Mouse (Mus musculus) spleen, adult 2 months (tissue): ENCODE measurements around the gene Fam32a.

Experiments
- CTCF ChIP-seq: fragments of 200-500 bp; IDR thresholded peaks from 2 replicates; pipeline ENCODE4 v1.5.1; 2011; ENCODE audit warnings: mild to moderate bottlenecking, inconsistent platforms; ENCODE audit not compliant: insufficient read depth, insufficient read length, insufficient replicate concordance; ENCODE audit errors: extremely low read depth
- POLR2A ChIP-seq: fragments of 200-500 bp; IDR thresholded peaks from 2 replicates; pipeline ENCODE4 v1.6.1; 2011; ENCODE audit warnings: low read depth, low read length, inconsistent platforms

- no peak for TF ChIP-seq CTCF
- peak; percentile 4; the same call in 1 of the 2 replicates for TF ChIP-seq POLR2A
Observed at GRCm38 (mm10) chr8:72267106-72267505, 47.6 kb downstream of the Fam32a start.
